Mouse (Mus musculus): ENCODE measurements around the gene Kif17.
A peak's percentile ranks its signal among the peaks of the same experiment; 100 is the strongest.

GRCm38 (mm10) chr4:138304340-138305104 is 54.3 kb downstream of the Kif17 start, which contains the start of gene Ddost:
- TF ChIP-seq CTCF (IDR thresholded peaks at IDR 0.05; ENCODE audit: control insufficient read depth, insufficient read depth, insufficient replicate concordance, low read depth, low read length) (no peak), POLR2A (IDR thresholded peaks at IDR 0.05; ENCODE audit: control insufficient read depth, low read depth, low read length) (peak; percentile 76)
